Mouse (Mus musculus) large intestine, adult 2 months (tissue): Measurements from ENCODE around the gene Rngtt. TPM values are rescaled to one million over a fixed set of nuclear protein-coding genes. Genes with fewer than 3 reads are reported as not detected.

Experiments used
- polyA plus RNA-seq: library from polyadenylated mRNA; depleted of rRNA; stranded (reverse); fragments of >200 nt; gene quantifications from 2 replicates; pipeline ENCODE4 v1.2.3, GENCODE M21; 2012; rRNA removed

The Rngtt gene
- polyA plus RNA-seq, 1 experiment = 2.0 TPM

Other genes starting within 250 kb of the Rngtt start
- 0.53 and 1.2 TPM in 2 replicates for gene Gabrr2, start 247.3 kb upstream of the Rngtt start, polyA plus RNA-seq
- 0.15 and 0.19 TPM in 2 replicates for gene Gabrr1, start 177.8 kb upstream of the Rngtt start, polyA plus RNA-seq
- 0.66 and 2.2 TPM in 2 replicates for gene Pm20d2, start 120.6 kb upstream of the Rngtt start, polyA plus RNA-seq
- 0.10 TPM in 1 of 2 replicates, not detected in the other for gene Srsf12, start 101.3 kb upstream of the Rngtt start, polyA plus RNA-seq
- gene Pnrc1, start 20.1 kb upstream of the Rngtt start, polyA plus RNA-seq = 51.9 and 81.2 TPM in 2 replicates